Mouse (Mus musculus): ENCODE measurements at regions not wholly inside any gene's neighbourhood (a gene's known extent, or its start where the extent isn't known, plus 50 kb on each side); places are given as distances from the start of the nearest gene placed in this dataset.

DNA sequence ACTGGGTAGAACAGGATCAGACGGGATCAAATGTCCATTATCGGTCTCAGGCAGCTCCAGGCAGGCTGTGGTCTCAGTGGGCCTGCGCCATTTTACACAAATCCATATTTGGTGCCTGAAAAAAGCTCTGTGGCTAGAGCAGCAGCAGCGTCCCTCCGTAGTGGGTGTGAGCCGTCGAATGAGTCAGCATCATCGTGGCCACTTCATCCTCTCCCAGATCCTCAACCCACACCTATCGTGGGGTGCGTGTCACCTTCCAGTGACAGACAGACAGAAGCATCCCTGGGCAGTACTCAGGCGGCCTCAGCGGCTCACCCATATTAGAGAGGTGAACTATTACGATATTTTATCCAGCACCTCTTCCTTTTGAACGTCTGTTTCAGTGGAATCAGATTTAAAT is 233.0 kb upstream of the A430005L14Rik start:
- in situ Hi-C loops (cut with MboI, MseI): no loop called here

DNA sequence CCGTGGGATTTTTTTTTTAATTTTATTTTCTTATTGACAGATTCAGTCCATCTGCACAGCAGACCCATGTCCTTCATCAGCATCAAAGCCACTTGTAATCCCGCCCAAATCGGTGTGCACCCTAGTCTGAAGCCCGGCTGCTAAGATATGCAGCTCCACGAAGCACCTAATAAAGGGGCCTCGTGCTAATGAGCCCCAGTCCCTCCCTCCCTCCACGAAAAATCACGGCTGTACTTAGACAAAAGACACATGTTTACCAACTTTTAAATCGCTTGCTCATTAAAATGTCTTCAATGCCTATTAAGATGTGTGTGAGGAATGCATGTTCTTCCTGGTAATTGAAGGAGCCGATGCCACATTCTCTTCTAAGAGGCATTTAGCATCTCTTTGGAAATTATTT is 229.8 kb upstream of the A430005L14Rik start:
- in situ Hi-C loops (cut with MboI, MseI): no loop called here

DNA sequence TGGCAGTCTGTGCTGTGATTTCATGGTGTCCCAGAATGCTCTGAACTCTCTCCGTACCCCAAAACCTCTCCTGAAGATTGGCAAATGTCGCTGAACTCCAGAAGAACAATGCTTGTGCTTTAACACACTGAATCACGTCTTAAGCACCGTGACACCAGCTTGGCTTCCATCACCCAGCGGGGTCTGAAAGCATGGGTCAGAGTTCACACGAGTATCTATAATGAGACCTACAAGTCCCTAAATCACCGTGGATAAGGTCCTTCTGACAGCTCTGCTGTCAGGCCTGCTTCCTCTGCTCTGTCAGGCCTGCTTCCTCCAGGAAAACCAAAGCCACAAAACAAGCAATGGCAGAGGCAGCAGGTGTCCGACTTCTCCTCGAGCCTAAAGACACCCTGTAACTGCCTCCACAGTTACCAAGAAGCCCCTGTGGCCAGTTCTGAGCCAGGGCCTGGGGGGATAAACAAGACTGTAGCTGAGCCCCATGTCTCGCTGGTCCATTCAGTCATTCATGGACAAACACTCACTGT is 229.1 kb upstream of the A430005L14Rik start:
- in situ Hi-C loops (cut with MboI, MseI): no loop called here

DNA sequence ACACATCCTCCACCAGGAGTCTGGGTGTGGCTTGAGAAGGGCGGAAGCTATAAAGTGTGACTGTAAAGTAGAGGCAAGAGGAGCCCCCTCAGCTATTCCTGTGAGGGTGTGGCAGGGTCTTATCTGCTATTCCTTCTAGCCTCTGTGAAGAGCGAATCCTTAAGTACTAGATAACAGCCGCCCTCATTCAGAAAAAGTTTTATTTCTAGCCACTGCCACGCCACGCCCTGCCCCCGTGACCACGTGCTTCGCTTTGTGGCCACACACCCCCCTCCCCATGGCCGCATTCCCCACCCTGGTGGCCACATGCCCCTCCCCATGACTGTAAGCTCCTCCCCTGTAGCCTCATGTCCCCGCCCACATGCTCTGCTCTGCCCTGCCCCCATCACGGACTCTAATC is 218.9 kb upstream of the A430005L14Rik start:
- in situ Hi-C loops (cut with MboI, MseI): no loop called here

DNA sequence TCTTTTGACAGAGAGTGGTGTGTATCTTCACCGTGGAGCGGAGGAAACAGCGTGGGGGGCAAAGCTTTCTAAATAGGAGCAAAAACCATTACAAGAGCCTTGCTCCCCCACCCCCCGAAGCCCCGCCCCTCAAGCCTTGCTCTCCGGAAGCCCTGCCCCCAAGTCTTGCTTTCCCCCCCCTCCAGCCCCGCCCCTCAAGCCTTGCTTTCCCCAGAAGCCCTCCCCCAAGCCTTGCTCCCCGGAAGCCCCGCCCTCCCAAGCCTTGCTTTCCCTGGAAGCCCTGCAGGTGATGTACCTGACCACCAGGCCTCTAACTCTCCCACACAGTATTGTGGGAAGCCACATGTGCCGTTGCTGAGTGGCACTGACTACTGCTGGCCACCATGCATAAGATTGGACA is 214.8 kb upstream of the A430005L14Rik start:
- in situ Hi-C loops (cut with MboI, MseI): no loop called here

DNA sequence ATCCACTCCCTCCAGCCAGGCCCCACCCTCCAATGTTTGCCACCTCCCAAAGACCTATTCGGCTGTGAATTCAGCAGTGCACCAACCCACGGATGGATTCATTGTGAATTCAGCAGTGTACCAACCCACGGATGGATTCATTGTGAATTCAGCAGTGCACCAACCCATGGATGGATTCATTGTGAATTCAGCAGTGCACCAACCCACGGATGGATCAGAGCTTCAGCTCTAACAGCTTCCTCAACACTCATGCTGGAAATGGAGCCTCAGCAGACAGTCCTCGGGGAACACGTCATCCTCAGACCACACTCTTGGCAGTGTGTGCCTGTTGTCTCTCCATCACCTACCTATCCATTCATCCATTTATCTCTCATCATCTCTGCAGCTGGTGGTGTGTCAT is 204.2 kb upstream of the A430005L14Rik start:
- in situ Hi-C loops (cut with MboI, MseI): no loop called here

DNA sequence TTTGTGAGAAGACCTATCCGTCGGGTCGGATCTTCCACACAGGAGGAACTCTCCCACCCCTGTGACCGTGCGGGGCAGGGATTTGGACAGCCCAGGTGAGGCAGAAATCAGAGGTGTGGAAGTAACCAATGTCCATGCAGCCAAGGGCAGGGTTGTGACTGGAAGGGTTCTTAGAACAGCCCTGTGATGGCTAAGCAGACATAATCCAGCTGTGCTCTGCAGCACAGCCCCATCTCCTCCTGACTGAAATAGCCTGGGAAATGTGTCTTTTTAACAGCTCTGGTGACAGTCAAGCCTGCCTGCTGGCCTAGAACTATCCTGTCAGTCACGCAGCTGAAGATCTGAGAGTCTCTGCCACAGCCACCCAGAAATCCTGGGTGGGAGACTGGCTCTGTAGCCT is 198.7 kb upstream of the A430005L14Rik start:
- in situ Hi-C loops (cut with MboI, MseI): no loop called here

DNA sequence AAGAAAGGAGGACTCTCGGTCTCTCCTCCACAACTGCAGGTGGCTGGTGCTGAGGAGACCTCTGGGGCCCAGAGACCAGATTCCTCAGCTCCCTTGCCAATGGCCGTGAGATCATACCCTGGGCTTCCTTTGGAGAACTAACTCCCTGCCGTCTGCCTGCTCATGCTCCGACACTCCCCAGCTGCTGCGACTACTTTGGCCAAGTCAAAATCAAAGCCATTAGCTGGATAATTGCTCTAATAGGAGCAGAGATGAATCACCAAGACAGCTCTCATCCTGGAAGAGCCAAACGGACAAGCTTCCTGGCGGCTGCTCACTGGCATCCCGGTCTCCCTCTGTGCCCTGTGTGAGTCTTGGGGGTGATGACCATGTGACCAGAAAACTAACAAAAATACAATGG is 198.3 kb upstream of the A430005L14Rik start:
- in situ Hi-C loops (cut with MboI, MseI): no loop called here

DNA sequence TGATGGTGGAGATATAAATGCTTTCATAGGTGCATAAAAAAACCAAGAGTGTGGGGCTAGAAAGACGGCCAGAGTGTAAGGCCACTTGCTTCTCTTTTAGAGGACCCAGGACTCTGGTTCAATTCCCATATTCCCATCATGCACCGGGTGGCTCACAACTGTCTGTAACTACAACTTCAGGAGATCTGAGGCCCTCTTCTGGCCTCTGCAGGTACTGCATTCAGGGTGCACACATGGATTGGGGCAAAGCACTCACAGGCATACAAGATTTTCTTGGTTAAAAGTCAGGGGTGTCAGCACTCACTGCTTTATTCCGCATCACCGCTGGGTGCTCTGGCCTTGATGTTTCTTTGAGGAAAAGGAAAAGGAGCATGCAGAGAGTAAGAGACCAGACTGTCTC is 196.1 kb upstream of the A430005L14Rik start:
- in situ Hi-C loops (cut with MboI, MseI): no loop called here

DNA sequence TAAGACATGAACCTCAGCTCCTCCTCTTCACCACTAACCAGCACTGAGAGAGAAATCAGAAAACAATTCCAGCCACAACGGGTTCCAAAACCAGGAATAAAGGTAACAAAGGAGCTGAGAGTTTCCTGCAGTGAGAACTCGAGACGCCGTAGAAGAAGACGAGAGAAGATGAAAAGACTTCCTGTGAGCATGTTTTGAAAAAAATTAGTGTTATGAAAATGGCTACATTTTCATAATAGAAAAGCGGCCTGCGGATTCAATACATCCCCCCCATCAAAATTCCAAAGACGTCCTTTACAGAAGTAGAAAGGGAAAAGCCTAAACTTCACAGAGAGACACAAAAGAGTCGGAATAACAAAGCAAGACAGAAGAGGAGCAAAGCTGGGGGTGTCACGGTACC is 193.6 kb upstream of the A430005L14Rik start:
- in situ Hi-C loops (cut with MboI, MseI): no loop called here

DNA sequence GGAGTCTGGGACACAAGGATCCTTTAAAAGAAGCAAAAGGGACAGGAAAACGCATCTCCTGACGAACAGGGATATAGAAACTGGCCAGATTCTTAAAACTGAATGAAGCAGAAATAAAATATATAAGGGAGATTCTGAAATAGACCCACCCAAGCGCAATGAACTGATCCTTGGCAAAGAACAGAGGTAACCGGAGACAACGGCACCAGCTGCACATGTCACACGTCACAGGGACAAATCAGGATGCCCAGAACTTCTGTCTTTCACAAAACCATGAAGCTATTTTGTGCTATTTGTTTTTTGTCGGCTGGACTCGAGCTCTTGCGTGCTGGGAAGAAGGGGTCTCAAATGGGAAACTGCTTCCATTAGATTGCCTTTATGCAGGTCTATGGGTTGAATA is 189.3 kb upstream of the A430005L14Rik start:
- in situ Hi-C loops (cut with MboI, MseI): no loop called here

DNA sequence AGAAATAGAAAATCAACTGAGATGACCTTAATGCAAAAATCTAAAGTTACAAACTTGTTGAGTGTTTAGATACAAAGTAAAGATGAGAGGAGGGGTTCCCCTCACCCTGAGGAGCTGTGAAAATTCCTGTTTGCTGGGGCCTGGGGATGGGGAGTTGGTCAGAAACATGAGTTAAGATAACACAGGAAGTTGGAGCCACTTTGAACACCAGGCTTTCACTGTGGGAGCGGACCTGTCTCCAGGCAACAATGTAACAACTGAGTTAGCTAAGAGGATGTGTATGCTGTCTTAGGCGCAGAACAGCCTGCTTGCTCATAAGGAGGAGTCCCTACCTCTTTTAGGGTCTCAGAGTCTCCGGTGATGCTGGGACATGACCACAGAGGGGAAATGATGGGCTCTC is 188.7 kb upstream of the A430005L14Rik start:
- in situ Hi-C loops (cut with MboI, MseI): no loop called here

DNA sequence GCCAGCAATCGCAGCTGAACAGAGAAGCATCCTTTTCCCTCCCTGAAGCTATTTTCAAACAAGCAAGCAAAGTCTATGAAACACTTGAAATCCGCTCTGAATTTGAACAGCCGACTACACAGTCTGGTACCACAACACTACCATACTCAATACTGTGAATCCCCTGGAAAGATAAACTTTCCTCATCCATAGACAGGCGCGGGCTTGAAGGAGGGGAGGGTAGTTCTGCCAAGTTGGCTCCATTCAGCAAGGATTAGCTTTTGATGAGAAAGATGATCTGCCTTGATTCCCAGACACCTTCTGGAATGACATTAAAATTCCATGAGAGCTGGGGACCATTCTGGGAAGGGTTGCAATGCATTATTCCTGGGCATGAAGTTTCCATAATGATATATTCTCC is 186.4 kb upstream of the A430005L14Rik start:
- in situ Hi-C loops (cut with MboI, MseI): no loop called here

DNA sequence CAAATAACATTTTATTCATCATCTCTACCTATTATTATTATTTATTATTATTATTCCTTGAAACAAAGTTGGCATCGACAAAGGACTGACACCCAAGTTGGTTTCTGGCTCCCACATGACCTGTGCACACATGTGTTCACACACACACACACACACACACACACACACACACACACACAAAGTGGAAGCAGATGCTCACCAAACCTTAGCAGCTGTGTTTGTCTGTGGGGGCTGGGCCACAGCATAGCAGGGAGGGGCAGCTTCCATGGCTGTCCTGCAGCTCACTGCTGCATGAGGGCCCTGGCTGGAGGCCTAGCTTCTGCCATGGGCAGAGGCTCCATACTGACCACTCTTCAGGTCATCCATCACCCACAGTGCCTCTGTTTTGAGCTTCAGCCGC is 176.5 kb upstream of the A430005L14Rik start:
- in situ Hi-C loops (cut with MboI, MseI): no loop called here

DNA sequence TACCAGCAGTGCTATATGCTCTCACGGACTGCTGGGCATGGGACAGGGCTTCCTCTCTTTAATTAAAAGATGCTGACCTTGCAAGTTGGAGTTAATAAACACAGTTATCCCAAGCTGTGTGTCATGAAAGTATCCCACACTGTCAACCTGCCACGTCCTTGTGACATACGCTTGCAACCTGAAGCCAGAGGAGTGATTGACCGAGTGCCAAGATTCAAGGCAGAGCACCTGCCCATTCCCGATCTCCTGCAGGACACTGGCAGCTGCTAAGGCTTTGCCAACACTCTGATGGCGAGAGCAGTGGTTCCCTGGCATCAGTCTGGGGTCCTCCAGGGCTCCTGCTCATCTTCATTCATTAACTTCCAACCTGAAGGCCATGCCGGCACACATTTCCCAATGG is 175.8 kb upstream of the A430005L14Rik start:
- in situ Hi-C loops (cut with MboI, MseI): no loop called here

DNA sequence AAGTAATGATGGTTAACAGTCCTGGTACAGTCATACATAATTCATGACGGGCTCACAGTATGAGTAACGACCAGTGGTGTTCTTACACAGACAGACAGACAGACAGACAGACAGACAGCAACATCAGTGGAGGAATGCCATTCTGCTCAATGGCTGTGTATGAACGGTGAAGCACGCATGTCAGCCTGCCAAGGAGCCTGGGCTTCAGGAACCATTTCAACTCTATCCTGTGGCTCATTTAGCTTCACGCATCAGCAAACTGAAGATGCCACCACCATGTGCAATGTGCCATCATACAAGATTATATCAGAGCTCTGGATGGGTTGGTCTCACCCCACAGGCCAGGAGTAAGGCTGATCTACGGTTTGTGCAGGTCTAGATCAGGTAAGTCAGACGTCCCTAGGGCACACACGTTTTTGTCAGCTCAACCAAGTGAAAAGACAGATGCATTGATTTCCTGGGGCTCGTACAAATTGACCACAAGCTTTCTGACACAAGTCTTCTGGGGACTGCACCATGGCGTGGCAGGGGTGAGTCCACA is 175.0 kb upstream of the A430005L14Rik start:
- in situ Hi-C loops (cut with MboI, MseI): no loop called here

DNA sequence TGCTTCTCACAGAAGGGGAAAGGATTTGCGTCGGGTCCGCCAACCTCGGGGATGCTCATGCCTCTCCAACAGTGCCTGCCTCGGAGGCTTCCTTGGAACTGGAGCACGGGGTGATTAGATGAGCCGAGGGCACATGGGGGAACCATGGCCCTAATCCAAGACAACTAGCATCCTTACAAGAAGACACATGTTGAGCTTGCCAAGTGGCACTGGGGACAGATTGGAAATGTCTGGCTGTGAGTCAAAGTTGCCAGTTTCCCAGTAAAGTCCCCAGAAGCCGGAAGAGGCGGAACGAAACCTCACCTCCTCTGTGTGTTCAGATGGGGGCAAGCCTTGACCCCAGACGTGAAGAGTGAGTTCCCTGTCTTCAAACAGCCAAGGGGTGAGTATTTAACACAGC is 172.6 kb upstream of the A430005L14Rik start:
- in situ Hi-C loops (cut with MboI, MseI): no loop called here

DNA sequence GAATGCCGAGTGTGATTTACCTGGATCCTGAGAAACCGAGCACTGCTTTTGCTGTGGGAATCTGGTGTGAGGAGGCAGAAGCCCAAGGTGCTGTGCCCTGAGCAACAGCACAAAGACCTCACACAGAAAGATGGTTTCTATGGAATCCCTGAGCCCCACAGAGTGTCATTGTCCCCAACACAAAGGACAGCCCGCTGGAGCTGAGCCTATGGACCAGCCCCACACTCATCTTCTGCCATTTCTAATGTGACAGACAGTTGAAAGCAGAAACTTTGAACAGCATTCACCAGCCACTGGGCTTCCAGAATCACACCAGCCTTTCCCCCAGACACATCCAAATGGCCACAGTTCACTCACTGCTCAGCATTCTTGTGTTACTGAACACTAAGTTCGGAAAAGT is 171.5 kb upstream of the A430005L14Rik start:
- in situ Hi-C loops (cut with MboI, MseI): no loop called here

DNA sequence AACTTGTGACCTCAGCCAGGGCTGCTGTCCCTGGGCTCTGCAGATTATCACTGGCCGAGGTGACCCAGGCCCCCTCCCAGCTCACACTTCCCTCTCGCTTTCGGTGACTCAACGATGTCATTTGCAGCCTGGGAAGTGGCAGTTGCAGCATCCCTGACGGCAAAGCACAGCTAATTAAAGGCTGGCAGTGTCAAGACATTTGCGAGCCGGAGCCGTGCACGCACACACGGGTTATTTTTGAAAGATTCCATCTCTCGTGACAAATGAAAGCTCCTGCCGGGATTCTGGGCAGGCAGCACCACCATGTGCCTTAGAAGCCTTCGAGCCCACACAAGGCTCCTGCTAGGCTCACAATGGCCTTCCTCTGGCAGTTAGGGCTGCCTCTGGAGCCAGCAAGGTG is 164.7 kb upstream of the A430005L14Rik start:
- in situ Hi-C loops (cut with MboI, MseI): no loop called here

DNA sequence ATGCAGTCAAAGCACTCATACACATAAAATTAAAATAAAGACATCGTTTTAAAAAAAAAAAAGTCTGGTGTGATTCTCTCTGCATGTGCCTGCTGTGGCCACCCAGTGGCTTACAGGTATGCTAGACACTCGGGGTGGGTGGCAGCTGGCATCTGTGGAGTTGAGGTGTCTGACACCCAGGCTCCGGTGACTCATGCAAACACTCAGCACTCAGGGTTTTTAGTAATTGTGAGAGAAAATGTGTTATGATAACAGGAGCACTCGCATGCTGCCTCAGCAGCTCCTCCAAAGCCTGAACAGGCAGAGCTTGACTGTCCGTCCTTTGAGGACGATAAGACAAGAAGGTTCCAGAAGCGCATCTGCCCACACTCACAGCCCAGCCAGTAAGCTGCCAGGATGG is 159.0 kb upstream of the A430005L14Rik start:
- in situ Hi-C loops (cut with MboI, MseI): no loop called here

DNA sequence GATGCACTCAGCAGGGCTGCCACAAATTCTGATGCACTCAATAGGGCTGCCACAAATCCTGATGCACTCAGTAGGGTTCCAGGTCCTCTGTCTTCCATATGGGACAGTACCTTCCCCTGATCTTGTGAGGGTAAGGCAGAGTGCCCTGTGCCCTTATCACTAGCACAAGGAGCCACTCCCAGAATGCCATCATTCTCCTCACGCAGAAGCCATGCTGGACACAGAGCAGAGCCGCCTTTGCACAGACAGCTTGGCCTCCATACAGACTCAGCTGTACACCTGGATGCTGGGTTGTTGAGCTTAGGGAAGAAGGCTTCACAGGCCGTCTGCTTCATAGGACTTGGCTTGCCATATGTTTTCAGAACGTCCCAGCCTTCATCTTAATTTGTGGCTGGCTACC is 151.3 kb upstream of the A430005L14Rik start:
- in situ Hi-C loops (cut with MboI, MseI): no loop called here

DNA sequence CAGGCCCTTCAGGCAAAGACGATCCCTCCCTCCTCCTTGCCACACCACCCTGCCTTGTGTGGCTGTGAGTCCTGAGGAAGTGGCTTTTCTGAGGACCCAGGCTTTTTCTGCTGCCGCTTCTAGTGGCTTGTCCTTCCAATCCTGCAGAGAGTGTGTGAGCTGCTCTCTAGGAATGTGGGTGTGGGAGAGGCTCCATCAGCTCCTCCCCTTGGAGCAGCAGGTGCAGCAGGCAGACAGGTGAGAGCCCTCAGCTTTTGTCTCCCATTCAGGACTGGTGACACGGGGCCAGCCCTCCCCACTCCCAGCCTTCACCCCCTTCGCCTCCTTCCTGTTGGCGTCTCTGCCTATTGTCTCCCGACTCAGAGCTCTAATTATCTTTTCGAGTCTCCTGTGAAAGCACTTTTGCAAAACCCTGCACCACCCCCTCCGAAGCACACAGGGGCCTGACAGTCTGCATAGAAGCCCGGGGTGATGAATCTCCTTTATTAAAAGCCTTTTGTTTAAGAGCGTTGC is 150.8 kb upstream of the A430005L14Rik start:
- in situ Hi-C loops (cut with MboI, MseI): no loop called here

DNA sequence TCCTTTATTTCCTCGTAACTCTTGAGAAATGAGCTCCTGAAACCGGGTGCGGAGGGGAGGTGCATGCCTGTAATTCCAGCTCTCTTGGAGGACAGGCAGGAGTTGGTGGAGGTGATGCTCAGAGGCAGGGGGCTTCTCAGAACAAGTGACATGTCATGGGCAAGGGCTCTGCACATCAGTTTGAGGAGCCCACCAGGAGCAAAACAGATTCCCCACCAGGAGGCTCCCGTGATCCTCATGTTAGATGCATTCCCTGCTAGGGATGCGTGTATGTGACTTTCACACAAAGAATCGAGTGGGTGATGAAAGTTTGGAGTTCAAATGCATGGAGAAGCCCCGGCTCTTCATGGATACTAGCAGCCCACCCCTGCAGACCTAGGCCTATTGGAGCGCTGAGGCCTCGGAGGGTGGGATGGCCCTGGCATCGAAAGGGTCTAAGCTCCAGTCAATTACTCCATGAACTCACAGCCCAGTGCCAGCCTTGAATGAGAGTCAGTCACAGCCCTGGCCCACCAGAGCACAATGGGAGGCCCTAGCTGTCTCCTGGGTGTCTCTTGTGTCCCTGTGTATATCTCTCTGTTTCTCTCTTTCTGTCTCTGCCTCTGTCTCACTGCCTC is 150.1 kb upstream of the A430005L14Rik start:
- in situ Hi-C loops (cut with MboI, MseI): no loop called here

DNA sequence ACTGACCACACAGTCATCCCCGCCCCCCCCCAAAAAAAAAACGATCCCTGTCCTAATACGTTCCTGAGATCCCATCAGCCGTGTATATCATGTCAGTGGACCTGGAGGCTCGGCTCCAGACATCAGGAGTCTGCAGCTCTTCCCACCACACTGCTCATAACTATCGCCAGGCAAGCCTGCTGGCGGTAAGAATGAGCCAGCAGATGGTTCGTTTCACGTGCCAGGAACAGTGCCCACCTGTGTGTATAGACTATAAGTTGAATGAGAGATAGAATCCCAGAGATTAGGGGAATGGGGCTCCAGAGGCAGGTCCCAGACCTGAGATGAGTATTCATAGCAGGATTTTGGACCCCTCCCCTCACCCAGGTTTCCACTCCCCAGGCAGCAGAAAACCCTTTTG is 144.2 kb upstream of the A430005L14Rik start:
- in situ Hi-C loops (cut with MboI, MseI): no loop called here
